Mouse (Mus musculus) heart, adult 8-10 months (tissue): ENCODE measurements around the gene Fancl. TPM values are rescaled to one million over a fixed set of nuclear protein-coding genes. Genes with fewer than 3 reads are reported as not detected.
A peak's percentile ranks its signal among the peaks of the same experiment; 100 is the strongest.
"Not testable (repeated sequence)": the region's sequence is repeated elsewhere in the genome, so short reads cannot be mapped to it uniquely, and the experiment has no call there.

Experiments used
- DNase-seq: peaks from one replicate; pipeline ENCODE4 v3.0.0; 2022; ENCODE audit warnings: low spot score
- total RNA-seq, 4 experiments: library from RNA; stranded (reverse); gene quantifications; 2 replicates each; pipeline ENCODE4 v1.2.4; 2022

Gene Fancl
- total RNA-seq = 1 to 10 TPM; 7.2 to 9.2 (median 8.0) TPM

- no peak for DNase-seq
Measured at GRCm38 (mm10) chr11:26385971-26386370, at the start of gene Fancl. Gene Fancl (plus strand): TSS chr11:26386135.

- DNase-seq = no peak
Measured at GRCm38 (mm10) chr11:26336848-26337247, 49.1 kb upstream of the Fancl start.

- not testable (repeated sequence) for DNase-seq
Measured at GRCm38 (mm10) chr11:26370176-26370575, 15.8 kb upstream of the Fancl start.

GRCm38 (mm10) chr11:26371980-26372379, 14.0 kb upstream of the Fancl start:
- DNase-seq = not testable (repeated sequence)

GRCm38 (mm10) chr11:26374132-26374531, 11.8 kb upstream of the Fancl start:
- DNase-seq = no peak

- no peak for DNase-seq
Measured at GRCm38 (mm10) chr11:26378074-26378473, 7.9 kb upstream of the Fancl start.

GRCm38 (mm10) chr11:26381499-26381898, 4.4 kb upstream of the Fancl start:
- no peak for DNase-seq

GRCm38 (mm10) chr11:26386678-26387077, 743 bp downstream of the Fancl start:
- DNase-seq = no peak

- DNase-seq = peak; percentile 87
Measured at GRCm38 (mm10) chr11:26387087-26387611, 1.2 kb downstream of the Fancl start.

GRCm38 (mm10) chr11:26395561-26395960, 9.6 kb downstream of the Fancl start:
- DNase-seq = no peak

GRCm38 (mm10) chr11:26412972-26413371, 27.0 kb downstream of the Fancl start:
- DNase-seq = no peak

GRCm38 (mm10) chr11:26421472-26421871, 35.5 kb downstream of the Fancl start:
- no peak for DNase-seq

GRCm38 (mm10) chr11:26434229-26434628, 48.3 kb downstream of the Fancl start:
- DNase-seq = no peak

- no peak for DNase-seq
Measured at GRCm38 (mm10) chr11:26437818-26438217, 51.9 kb downstream of the Fancl start.

GRCm38 (mm10) chr11:26441121-26441520, 55.2 kb downstream of the Fancl start:
- no peak for DNase-seq

- DNase-seq = no peak
Measured at GRCm38 (mm10) chr11:26444374-26444773, 58.4 kb downstream of the Fancl start.

GRCm38 (mm10) chr11:26449789-26450188, 63.9 kb downstream of the Fancl start:
- no peak for DNase-seq

GRCm38 (mm10) chr11:26450636-26451035, 64.7 kb downstream of the Fancl start:
- no peak for DNase-seq

- no peak for DNase-seq
Measured at GRCm38 (mm10) chr11:26451228-26451627, 65.3 kb downstream of the Fancl start.

- no peak for DNase-seq
Measured at GRCm38 (mm10) chr11:26452693-26453092, 66.8 kb downstream of the Fancl start.

- no peak for DNase-seq
Measured at GRCm38 (mm10) chr11:26454081-26454480, 68.1 kb downstream of the Fancl start.

GRCm38 (mm10) chr11:26477037-26477739, 91.3 kb downstream of the Fancl start:
- DNase-seq = no peak

- no peak for DNase-seq
Measured at GRCm38 (mm10) chr11:26481691-26482242, 95.8 kb downstream of the Fancl start.
